Mouse (Mus musculus): ENCODE measurements around the gene Ptprn2.

- TF ChIP-seq POLR2A (IDR thresholded peaks at IDR 0.05; ENCODE audit: insufficient read length, low read depth) (no peak), MYOG (IDR thresholded peaks at IDR 0.05; ENCODE audit: control insufficient read depth in 1 of 3, insufficient read depth in 1 of 3, insufficient read length in 2 of 3, low read depth in 2 of 3) (no peak), REST (IDR thresholded peaks at IDR 0.05; ENCODE audit: insufficient read depth, insufficient read length) (no peak), POLR2AphosphoS2 (IDR thresholded peaks at IDR 0.05; ENCODE audit: insufficient read length, low read depth) (no peak), USF1 (IDR thresholded peaks at IDR 0.05; ENCODE audit: low read depth) (no peak), MYOD1 (IDR thresholded peaks at IDR 0.05; ENCODE audit: control insufficient read depth in 1 of 3, insufficient read length in 2 of 3, low read depth in 2 of 3) (no peak), CEBPB (IDR thresholded peaks at IDR 0.05; ENCODE audit: insufficient read depth, poor library complexity, severe bottlenecking) (no peak), TCF3 (IDR thresholded peaks at IDR 0.05; ENCODE audit: insufficient read length, low read depth) (no peak), MAX (IDR thresholded peaks at IDR 0.05; ENCODE audit: low read depth) (no peak), E2F4 (IDR thresholded peaks at IDR 0.05; ENCODE audit: insufficient read depth) (no peak), TCF12 (IDR thresholded peaks at IDR 0.05; ENCODE audit: insufficient read depth, poor library complexity, severe bottlenecking) (no peak), SRF (IDR thresholded peaks at IDR 0.05; ENCODE audit: control insufficient read depth, insufficient read length, low read depth) (no peak)
These were observed 795.3 kb downstream of the Ptprn2 start for GRCm38 (mm10) chr12:117280790-117281189.
